Mouse (Mus musculus) thymus, adult 2 months (tissue): ENCODE measurements around the gene Tfe3.

Source experiments
- CTCF ChIP-seq: fragments of 200-500 bp; IDR thresholded peaks from 2 replicates; pipeline ENCODE4 v1.5.1; 2012; ENCODE audit warnings: mild to moderate bottlenecking, control low read depth, low read length, moderate library complexity, borderline replicate concordance; ENCODE audit not compliant: control insufficient read depth, poor library complexity, insufficient read depth; ENCODE audit errors: extremely low read depth
- POLR2A ChIP-seq: fragments of 200-500 bp; IDR thresholded peaks from 2 replicates; pipeline ENCODE4 v1.6.1; 2012; ENCODE audit warnings: mild to moderate bottlenecking, low read length, control low read depth, moderate library complexity; ENCODE audit not compliant: control insufficient read depth, poor library complexity, insufficient read depth; ENCODE audit errors: extremely low read depth

DNA sequence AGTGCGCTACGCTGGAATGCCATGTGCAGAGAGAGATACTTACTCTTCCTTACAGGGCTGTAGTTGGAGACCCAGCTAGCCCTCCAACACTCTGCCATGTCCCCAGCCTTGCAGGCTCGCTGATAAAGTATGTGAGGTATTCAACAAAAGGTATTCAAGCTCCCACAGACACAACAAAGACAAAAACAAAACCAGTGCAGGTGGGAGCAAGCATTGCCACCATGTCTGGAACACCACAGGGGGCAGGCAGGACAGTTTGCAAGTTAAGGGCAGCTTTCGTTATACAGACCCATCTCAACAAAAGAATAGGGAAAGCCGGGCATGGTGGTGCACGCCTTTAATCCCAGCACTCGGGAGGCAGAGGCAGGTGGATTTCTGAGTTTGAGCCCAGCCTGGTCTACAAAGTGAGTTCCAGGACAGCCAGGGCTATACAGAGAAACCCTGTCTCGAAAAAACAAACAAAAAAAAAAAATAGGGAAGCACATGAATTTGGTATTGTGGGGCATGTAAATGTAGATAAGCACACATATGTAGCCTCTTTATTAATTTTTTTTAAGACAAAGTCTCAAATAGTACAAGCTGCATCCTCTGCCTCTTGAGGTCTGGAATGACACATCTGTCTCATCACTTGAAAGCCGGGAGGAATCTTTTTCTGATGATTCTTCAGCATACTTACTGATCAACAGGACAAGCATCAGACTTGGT lies 13.3 kb downstream of the Tfe3 start:
- TF ChIP-seq CTCF (no peak), POLR2A (no peak)
